Mouse (Mus musculus): ENCODE results near the gene Itpk1. TPM values are rescaled to one million over a fixed set of nuclear protein-coding genes. Genes with fewer than 3 reads are reported as not detected.
A peak's percentile ranks its signal among the peaks of the same experiment; 100 is the strongest.
"Not testable (repeated sequence)": the region's sequence is repeated elsewhere in the genome, so short reads cannot be mapped to it uniquely, and the experiment has no call there.

The Itpk1 gene
- total RNA-seq, 4 experiments from 2014 or later = 58.8 to 68.2 (median 62.5) TPM

DNA sequence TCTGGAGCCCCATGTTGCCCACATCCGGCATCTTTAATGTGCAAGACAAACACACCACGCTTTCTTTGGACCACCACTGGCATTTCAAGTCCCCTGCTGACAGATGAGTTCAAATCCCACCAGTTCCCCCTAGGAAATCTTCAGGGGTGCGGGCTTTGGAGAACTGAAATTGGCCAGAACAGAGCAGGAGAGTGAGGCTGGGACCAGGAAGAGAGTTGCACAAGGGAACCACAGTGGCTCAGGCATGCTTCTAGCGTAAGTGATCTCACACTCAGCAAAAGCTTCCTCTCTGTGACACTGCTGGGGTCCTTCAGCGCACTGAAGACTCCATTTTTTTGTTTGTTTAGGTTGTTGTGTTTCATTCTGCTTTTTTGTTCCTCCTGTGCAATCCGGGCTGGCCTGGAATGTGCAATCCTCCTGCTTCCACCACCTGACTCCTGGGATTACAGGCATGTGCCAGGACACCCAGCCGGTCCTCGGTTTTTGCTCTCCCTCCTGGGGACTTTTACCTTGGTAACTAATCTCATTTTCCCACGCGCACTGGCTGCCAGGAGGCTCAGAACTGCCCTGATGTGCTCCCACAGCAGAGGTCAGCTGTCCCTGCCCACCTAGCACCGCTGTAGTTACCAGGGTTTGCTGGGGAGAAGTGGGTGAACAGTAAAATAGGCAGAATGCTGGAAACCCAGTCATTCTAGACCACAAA, 41.2 kb downstream of the Itpk1 start:
- no peak for DNase-seq (ENCODE audit: low spot score in 2 of 2)

GRCm38 (mm10) chr12:102661772-102662171, 43.0 kb downstream of the Itpk1 start:
- no peak for DNase-seq (ENCODE audit: low spot score in 2 of 2)

DNA sequence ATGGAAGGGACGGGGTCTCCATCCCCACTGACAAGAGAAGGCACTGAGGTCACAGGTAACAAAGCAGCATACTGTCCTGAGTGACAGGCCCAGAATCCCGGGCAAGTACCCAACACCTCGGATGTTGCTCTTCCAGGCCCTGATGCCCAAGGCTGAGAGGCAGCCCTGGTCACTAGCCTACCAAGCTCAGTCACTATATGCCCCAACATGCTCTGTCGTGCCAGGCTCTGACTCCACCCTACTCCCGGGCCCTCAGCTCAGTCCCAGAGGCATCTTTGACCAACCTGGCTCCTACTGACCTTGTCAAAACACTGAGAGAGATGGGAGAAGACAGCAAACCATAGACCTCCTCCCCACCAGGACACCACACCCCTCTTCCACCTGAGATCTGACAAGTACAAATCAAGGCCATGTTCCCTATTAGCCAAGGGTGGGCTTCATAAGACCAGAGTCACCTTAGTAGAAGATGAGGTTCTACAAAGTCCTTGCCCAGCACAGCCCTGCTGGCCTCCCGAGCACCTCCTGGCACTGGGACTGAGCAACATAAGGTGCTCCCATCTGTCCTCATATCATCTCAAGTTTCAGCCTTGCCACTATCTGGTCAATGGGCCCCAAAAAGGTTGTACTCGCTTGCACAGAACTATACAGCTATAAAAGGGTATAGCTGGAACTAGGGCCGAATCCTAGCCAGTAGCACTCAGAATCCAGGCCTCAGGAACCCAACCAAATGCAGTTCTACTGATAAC, 43.7 kb downstream of the Itpk1 start:
- DNase-seq (ENCODE audit: low spot score in 2 of 2) = no peak

DNA sequence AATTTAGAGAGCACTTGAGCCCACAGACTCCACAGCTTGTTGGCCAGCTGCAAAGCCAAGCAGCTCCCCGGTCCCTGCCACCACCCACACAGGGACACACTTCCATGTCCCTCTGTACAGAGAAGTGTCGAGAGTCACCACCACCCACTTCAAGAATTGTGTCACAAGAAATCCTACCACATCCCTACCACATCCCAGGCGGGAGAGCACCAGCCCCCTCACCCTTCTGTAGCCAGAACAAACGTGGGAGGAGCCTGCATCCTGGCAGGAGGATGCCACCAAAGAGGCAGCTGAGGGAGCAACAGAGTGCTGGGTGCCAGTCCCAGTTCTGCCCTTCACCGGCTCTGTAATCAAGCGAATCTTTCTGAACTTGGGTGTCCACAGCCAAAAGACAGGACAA, 51.7 kb downstream of the Itpk1 start:
- DNase-seq (ENCODE audit: low spot score in 2 of 2) = peak in 1 of 2 experiments; percentile 74

- DNase-seq (ENCODE audit: low spot score in 2 of 2) = no peak
Observed at GRCm38 (mm10) chr12:102652420-102652819, 52.3 kb downstream of the Itpk1 start.

DNA sequence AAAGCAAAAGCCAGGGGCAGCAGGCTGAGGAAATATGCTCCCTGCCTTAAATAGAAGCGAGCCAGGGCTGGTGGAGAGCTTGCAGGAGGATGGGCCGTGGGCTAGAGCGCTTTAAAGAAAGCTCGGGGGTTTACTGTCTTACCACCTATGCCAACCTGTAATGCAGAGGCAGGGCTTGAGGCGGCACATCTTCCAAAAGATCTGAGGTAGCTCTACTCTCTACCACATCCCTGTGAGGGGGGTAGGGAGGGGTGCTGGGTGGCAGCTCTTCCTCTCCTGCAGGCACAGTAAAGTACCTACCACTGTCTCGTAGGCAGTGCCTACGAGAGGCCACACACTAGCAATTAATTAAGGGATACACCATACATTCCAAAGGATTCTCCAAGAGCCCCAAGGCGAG, 52.9 kb downstream of the Itpk1 start:
- DNase-seq (ENCODE audit: low spot score in 2 of 2) = no peak

DNA sequence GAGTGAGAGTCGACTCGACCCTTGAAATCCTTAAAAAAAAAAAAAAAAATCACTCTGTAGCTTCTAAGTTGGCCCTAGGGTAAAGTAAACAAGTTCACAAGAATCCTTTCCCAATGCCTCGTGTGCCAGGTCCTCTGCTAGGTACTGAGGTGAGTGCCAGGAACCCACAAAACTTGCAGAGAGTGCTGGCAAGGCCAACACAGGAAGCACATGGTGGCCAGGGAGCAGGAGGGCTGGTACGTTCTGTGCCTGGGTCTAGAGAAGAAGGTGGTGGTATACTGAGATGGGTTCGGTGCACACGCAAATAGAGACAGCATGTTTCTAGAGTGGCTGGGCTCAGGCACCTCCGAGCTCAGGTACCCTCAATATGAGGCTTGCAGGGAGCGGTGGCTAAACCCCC, 53.3 kb downstream of the Itpk1 start:
- no peak for DNase-seq (ENCODE audit: low spot score in 2 of 2)

DNA sequence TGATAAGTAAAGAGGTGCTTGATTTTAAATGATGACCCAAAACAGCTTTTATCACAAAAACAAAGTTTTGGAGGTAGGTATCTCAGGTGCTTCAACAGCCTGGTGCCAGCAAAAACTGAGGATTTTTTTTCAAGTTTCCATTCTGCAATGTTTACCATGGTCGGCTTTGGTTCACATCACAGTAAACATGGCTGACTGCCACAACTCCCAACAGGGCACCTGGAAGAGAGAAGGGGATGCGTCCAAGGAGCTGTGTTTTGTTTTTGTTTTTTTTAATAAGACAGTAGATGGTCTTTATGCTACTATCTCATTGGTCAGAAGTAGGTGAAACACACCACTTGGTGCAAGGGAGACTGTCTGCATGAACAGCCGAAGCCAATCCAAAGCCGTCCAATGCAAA, 54.1 kb downstream of the Itpk1 start:
- DNase-seq (ENCODE audit: low spot score in 2 of 2) = no peak

GRCm38 (mm10) chr12:102647839-102648564, 56.7 kb downstream of the Itpk1 start:
- DNase-seq (ENCODE audit: low spot score in 2 of 2) = no peak

DNA sequence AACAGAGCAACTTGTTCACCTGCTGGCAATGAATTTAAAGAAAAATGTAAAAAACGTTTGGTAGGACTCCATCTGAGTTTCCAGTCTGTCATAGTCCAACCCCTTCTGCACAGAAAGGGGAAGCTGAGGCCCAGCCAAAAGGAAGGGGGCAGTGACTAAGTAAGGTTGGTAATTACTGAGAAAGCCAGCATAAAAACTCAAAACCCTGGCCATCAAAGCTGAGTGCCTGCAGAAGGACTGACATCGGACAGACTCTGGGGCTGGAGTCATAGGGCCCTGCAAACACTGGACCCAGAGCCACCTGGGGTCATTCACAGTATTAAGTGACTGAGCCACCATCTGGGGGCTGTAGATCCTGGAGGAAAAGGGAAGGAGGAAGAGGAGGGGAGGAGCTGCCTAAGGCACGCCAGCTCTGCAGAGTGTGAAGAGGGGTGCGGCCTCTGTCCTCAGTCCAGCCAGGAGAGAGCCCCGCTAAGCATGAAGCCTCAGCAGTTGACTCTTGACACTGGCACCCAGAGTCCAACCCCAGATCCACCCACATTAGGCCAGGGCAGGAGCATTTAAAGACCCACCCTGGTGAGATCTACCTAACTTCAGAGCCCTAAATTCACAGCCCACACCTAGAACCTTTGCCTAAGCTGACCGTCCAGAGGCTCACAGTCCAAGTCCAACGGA, 58.0 kb downstream of the Itpk1 start:
- DNase-seq (ENCODE audit: low spot score in 2 of 2) = no peak

GRCm38 (mm10) chr12:102645911-102646585, 58.7 kb downstream of the Itpk1 start:
- no peak for DNase-seq (ENCODE audit: low spot score in 2 of 2)

- no peak for DNase-seq (ENCODE audit: low spot score in 2 of 2)
Observed at GRCm38 (mm10) chr12:102643316-102643715, 61.4 kb downstream of the Itpk1 start.

GRCm38 (mm10) chr12:102640436-102641163, 64.1 kb downstream of the Itpk1 start:
- peak in 1 of 2 experiments; percentile 82 for DNase-seq (ENCODE audit: low spot score in 2 of 2)

DNA sequence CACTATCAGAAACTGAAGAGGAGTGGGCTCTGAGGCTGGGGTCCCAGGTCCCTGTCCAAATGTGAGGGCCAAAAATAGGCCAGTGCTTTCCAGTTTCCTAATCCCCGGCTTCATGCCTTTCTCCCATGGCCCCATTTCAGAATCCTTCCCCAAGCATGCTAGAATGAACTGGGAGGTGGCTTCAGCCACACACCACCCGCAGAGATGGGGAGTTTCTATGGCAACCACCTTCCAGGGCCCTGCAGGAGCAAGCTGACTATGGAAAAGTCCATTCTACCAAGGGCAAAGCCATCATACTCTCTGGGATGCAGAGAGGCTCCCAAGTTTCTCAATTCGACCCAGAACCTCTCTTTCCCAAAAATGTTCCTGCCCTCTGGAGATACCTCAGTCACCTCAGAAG, 65.9 kb downstream of the Itpk1 start:
- no peak for DNase-seq (ENCODE audit: low spot score in 2 of 2)

DNA sequence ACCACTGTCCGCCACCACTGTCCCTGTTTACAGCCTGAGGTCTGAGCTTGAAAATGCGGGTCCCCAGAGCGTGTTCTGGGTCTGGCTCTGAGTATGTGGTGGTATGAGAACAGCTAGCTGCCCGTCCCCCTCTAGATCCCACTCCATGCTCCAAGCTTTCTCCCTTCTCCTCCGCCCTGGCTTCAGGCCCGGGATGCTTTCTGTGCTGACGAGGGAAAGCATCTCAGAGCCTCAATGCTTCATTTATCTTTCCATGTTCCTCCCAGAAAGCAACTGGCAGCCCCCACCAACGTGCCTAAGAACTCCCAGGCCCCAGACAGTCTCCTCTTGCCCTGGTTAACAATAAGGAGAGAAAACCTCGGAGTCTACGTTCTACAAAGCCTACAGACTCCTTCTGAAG, 67.5 kb downstream of the Itpk1 start:
- DNase-seq (ENCODE audit: low spot score in 2 of 2) = no peak

DNA sequence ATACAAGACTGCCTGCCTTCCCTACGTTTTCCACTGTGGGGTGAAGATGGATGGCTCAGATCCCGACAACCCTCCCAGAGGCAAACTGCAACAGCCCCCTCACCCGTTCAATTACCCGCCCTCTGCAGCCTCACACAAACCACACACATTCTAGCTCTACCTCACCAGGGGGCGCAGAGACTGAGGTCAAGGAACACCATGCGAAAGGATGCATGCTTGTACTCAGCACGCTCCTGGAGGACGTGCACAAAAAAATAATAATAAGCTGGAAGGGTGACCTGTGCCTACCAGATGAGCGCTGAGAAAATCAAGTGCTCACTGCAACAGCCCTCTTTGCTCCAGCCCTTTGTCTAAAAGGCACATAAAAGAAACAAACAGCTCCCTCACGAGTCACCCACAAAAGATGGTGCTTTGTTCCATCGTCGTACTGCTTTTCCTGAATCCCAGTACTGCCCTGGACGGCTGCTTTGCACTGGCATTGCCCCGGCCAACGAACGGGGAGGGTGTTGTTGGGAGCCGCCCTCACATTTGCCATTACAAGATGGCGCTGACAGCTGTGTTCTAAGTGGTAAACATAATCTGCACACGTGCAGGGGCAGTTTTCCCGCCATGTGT, 70.2 kb downstream of the Itpk1 start:
- no peak for DNase-seq (ENCODE audit: low spot score in 2 of 2)

- DNase-seq (ENCODE audit: low spot score in 2 of 2) = no peak
Observed at GRCm38 (mm10) chr12:102633083-102633501, 71.6 kb downstream of the Itpk1 start.

DNA sequence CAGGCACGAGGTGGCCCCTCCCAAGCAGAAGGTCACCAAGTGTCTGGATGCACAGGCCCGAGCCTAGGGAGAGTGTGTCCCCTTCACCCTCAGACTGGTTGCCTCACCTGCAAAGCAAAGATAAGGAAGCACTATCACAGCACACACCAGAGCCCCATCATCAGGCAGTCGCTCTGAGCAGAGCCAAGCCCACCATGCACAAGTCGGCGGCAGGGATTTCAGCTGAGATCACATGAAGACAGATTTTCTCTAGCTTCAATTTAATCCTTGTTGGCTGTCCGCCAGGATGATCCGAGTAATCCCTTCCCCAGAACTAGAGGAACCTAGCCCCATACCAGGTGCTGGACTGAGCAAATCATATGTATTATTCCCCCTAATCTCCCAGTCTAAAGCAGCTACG, 73.0 kb downstream of the Itpk1 start:
- DNase-seq (ENCODE audit: low spot score in 2 of 2) = no peak

DNA sequence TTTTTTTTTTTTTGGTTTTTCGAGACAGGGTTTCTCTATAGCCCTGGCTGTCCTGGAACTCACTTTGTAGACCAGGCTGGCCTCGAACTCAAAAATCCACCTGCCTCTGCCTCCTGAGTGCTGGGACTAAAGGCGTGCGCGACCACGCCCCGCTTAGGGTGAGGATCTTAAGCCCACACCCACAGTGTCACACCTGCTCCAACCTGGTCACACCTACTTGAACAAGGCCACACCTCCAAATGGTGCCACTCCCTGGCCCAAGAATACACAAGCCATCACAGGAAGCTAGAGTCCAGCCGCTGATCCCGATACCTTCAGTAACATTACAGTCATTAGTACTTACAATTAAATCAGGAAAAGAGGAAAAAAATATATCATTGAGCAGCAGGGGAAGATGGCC, 74.3 kb downstream of the Itpk1 start:
- DNase-seq (ENCODE audit: low spot score in 2 of 2) = not testable (repeated sequence)

GRCm38 (mm10) chr12:102628221-102628620, 76.5 kb downstream of the Itpk1 start:
- DNase-seq (ENCODE audit: low spot score in 2 of 2) = no peak

Data from left cerebral cortex, adult 8-10 months (tissue).